Mouse (Mus musculus): Measurements from ENCODE around the gene Fam83d. TPM values are rescaled to one million over a fixed set of nuclear protein-coding genes. Genes with fewer than 3 reads are reported as not detected.

The Fam83d gene
- total RNA-seq, 2 experiments from 2014 or later, result 2.7 to 3.9 TPM

- intact Hi-C loops (cut with DNase I), result loop anchor here (5.0 kb wide), 2 partner anchors 75 to 190 kb away; partner anchors contain the start of gene Ppp1r16b
- no peak for DNase-seq
Measured at GRCm38 (mm10) chr2:158742431-158742830, 25.5 kb upstream of the Fam83d start.

- intact Hi-C loops (cut with DNase I), result loop anchor here (2.0 to 5.0 kb wide), 3 partner anchors 76 to 191 kb away; partner anchors contain the start of gene Ppp1r16b
Measured at GRCm38 (mm10) chr2:158743518-158744141, 24.3 kb upstream of the Fam83d start.

GRCm38 (mm10) chr2:158745049-158745482, 22.8 kb upstream of the Fam83d start:
- peak in 1 of 2 experiments; percentile 50 for DNase-seq
- intact Hi-C loops (cut with DNase I), result loop anchor here (2.0 kb wide), 1 partner anchor 90 kb away; no protein-coding TSS in a partner anchor

More at GRCm38 (mm10) chr2:158743518-158744141, 24.3 kb upstream of the Fam83d start:
- no peak for DNase-seq

- intact Hi-C loops (cut with DNase I), result no loop called here
Measured at GRCm38 (mm10) chr2:158746164-158746563, 21.7 kb upstream of the Fam83d start.

GRCm38 (mm10) chr2:158749366-158749765, 18.5 kb upstream of the Fam83d start:
- intact Hi-C loops (cut with DNase I), result no loop called here
- DNase-seq, result no peak

More at GRCm38 (mm10) chr2:158746164-158746563, 21.7 kb upstream of the Fam83d start:
- no peak for DNase-seq

- intact Hi-C loops (cut with DNase I), result no loop called here
- DNase-seq, result no peak
Measured at GRCm38 (mm10) chr2:158760231-158760630, 7.7 kb upstream of the Fam83d start.

GRCm38 (mm10) chr2:158762339-158762738, 5.6 kb upstream of the Fam83d start:
- intact Hi-C loops (cut with DNase I), result no loop called here

GRCm38 (mm10) chr2:158768350-158768749, 457 bp downstream of the Fam83d start:
- DNase-seq, result peak; percentile 25
- intact Hi-C loops (cut with DNase I), result loop anchor here (2.0 kb wide), 1 partner anchor 26 kb away; the partner anchor contains the start of gene Dhx35

More at GRCm38 (mm10) chr2:158762339-158762738, 5.6 kb upstream of the Fam83d start:
- no peak for DNase-seq

GRCm38 (mm10) chr2:158768771-158769170, 878 bp downstream of the Fam83d start:
- no peak for DNase-seq

GRCm38 (mm10) chr2:158770126-158770757, 2.3 kb downstream of the Fam83d start:
- DNase-seq, result peak; percentile 25 to 51
- intact Hi-C loops (cut with DNase I), result no loop called here

More at GRCm38 (mm10) chr2:158768771-158769170, 878 bp downstream of the Fam83d start:
- intact Hi-C loops (cut with DNase I), result loop anchor here (2.0 kb wide), 1 partner anchor 26 kb away; the partner anchor contains the start of gene Dhx35

GRCm38 (mm10) chr2:158771066-158771763, 3.3 kb downstream of the Fam83d start:
- intact Hi-C loops (cut with DNase I), result no loop called here
- DNase-seq, result no peak

- DNase-seq, result no peak
- intact Hi-C loops (cut with DNase I), result no loop called here
Measured at GRCm38 (mm10) chr2:158772808-158773207, 4.9 kb downstream of the Fam83d start.

GRCm38 (mm10) chr2:158774886-158775285, 7.0 kb downstream of the Fam83d start:
- no peak for DNase-seq
- intact Hi-C loops (cut with DNase I), result no loop called here

GRCm38 (mm10) chr2:158776716-158777115, 8.8 kb downstream of the Fam83d start:
- peak in 1 of 2 experiments; percentile 25 for DNase-seq
- intact Hi-C loops (cut with DNase I), result no loop called here

GRCm38 (mm10) chr2:158777490-158777889, 9.6 kb downstream of the Fam83d start:
- intact Hi-C loops (cut with DNase I), result no loop called here
- DNase-seq, result no peak

- intact Hi-C loops (cut with DNase I), result no loop called here
- no peak for DNase-seq
Measured at GRCm38 (mm10) chr2:158778349-158778748, 10.5 kb downstream of the Fam83d start.

GRCm38 (mm10) chr2:158781126-158781525, 13.2 kb downstream of the Fam83d start:
- intact Hi-C loops (cut with DNase I), result no loop called here

GRCm38 (mm10) chr2:158786927-158787795, 19.3 kb downstream of the Fam83d start:
- intact Hi-C loops (cut with DNase I), result no loop called here

More at GRCm38 (mm10) chr2:158781126-158781525, 13.2 kb downstream of the Fam83d start:
- no peak for DNase-seq

GRCm38 (mm10) chr2:158794494-158795004, 26.7 kb downstream of the Fam83d start, which contains the start of gene Dhx35:
Gene Dhx35, plus strand, starts transcription at chr2:158794807.
- DNase-seq, result peak; percentile 90 to 95
- intact Hi-C loops (cut with DNase I), result loop anchor here (2.0 kb wide), 1 partner anchor 26 kb away; the partner anchor contains the start of gene Fam83d

More at GRCm38 (mm10) chr2:158786927-158787795, 19.3 kb downstream of the Fam83d start:
- peak in 1 of 2 experiments; percentile 31 for DNase-seq
